Mouse (Mus musculus) kidney, adult 2 months (tissue): ENCODE data around the gene Fras1.

Experiments used
- CTCF ChIP-seq: fragments of 200-500 bp; conservative IDR thresholded peaks from 2 replicates; pipeline ENCODE4 v1.5.1; 2011; ENCODE audit warnings: low read depth, mild to moderate bottlenecking, control low read depth, low read length, moderate library complexity, mixed read lengths; ENCODE audit not compliant: insufficient read depth, insufficient read length
- POLR2A ChIP-seq: fragments of 200-500 bp; IDR thresholded peaks from one replicate; pipeline ENCODE4 v1.6.1; 2011; ENCODE audit warnings: low read depth, low read length, control low read depth

DNA sequence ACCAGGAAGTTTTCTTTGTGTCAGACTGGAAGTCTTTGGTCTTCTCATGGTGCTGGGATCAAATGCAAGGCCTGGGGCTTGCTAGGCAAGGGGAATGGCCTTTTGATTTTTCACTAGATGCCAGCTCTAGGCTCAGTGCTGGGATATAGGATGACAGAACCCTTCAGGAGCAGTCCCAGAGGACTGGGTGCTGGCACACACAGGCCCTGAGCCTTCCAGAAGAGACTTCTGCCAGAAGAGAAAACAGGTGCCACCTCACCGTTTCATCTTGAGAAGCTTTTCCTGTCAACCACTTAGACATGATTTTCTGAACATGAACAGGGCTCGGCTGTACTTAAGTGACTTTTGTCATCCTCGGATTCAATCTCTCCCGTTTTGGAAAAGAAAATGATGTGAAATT lies 66.1 kb downstream of the Fras1 start:
- no peak for TF ChIP-seq CTCF
- TF ChIP-seq POLR2A = no peak
